Mouse (Mus musculus) cerebellum, adult 9-11 months (tissue): ENCODE data around the gene Ccdc152.
"Not testable (repeated sequence)": the region's sequence is repeated elsewhere in the genome, so short reads cannot be mapped to it uniquely, and the experiment has no call there.

Experiments
- DNase-seq: peaks from one replicate; pipeline ENCODE4 v3.0.0; 2022

The Ccdc152 gene

DNA sequence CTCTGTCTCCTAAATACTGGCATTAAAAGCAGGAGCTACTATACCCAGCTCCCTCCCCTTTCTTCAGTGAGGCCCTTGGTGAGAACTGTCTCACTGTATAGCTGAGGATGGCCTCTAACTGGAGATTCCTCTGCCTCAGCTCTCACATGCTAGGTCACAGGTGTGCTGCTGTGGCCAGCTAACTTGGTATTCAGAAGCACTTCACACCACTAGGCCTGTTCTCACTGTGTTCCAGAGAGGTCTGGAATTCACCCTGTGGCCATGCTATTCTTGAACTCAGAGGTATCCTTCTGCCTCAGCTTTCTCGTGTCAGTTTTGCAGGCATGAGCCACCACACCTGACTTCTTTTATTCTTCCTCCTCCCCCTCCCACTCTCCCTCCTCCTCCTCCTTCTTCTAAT is 30.1 kb downstream of the Ccdc152 start:
- DNase-seq = no peak

DNA sequence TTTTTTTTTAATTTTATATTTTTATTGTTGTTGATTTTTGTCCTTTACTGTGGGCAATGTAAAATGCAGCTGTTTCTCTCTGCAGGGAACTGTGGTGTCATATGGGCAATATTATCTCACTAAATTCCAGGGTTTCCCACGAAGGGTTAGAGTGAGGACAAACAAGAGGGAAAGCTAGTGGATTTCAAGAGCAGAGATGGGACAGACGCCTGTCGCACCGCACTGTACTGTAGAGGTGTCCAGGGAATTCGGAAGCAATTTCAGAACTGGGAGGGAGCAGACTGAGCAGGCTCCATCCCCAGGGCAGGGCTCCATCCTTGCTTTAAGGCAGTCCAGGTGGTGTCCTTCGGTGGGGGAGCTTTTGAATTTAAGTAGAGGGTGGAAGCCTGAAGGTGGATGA is 32.1 kb downstream of the Ccdc152 start:
- DNase-seq = no peak

DNA sequence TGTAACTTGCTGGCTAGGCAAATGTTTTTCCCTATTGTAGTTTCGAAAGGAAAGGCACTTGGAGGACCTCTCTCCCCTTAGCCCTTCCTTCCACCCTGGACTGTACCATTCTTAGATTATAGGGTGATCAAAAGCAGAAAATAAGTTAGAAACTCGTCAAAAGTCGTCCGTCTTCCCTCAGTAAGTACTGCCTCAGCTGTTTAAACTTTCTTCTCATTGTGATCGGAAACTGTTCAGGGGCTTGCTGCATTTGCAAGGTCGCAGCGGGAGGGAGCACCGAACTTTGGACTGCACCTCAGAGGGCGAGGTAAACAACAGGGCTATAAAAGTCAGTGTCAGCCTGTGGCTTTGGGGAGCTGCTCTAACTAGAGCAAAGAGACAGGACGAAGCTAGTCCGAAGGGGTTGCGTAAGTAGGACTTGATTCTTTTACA is 32.7 kb downstream of the Ccdc152 start:
- DNase-seq = peak; percentile 11

DNA sequence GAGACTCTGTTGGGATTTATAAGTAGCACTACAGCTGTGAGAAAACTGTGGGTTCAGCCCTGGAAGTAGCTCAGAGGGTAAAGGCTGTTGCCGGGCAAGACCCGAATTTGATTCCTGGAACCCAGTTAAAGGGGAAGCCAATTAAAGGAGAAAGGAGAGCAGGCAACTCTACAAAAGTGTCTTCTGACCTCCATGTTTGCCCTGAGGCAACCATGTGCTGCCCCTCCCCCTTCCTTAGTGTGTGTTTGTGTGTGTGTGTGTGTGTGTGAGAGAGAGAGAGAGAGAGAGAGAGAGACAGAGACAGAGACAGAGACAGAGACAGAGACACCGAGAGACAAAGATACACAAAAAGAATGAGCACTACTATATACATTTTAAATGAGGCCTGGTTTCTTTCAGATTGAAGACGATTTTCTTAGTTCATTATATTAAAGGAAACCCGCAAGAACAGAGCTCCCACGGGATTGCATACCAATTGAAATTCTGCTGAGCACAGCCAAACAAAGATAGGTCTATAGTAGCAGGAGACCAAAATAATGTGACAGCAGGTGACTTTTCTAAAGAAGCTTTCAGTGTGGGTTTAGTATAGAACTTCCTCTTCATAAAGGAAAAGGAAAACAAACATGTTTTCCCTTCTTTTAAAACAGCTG is 33.2 kb downstream of the Ccdc152 start:
- DNase-seq = no peak

DNA sequence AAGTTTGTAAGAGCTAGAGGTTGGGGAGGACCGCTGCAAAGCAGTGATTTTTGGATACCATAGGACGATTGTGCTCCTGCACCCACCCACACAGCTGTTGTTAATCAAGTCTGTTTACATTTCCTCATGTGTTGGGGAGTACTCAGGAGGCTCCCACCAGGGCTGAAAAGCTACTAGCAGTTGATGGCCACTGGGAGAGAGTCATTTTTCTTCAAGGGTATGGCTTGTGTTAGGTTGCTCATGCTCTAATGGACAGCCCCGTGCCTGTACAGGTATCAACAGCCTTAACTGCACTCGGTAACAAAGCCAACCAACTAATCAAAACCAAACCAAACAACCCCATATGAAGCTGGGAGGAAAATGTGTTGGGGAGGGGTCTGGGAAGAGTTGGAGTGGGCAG is 33.8 kb downstream of the Ccdc152 start:
- no peak for DNase-seq

DNA sequence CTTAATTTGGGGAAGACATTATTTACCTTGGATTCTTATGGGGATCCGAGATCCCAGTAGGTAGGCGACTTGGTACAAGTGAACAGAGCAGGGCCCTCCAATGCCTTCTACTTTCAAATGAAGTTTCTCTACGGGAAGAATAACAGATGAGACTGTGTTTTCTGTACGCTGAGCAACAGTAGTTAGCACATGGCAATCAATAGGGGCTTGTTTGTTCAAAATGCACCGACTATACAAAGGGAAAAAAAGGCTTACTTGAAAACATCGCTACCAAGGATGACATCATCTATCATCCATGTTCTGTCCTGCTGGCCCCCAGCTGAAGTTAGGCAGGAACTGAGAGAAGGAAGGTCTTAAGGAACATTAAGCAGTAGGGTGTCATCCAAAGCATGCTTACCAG is 35.1 kb downstream of the Ccdc152 start, which contains the start of gene Selenop:
TSS of gene Selenop (plus strand) at position 301 of the 400 bp plus-strand sequence.
- no peak for DNase-seq

DNA sequence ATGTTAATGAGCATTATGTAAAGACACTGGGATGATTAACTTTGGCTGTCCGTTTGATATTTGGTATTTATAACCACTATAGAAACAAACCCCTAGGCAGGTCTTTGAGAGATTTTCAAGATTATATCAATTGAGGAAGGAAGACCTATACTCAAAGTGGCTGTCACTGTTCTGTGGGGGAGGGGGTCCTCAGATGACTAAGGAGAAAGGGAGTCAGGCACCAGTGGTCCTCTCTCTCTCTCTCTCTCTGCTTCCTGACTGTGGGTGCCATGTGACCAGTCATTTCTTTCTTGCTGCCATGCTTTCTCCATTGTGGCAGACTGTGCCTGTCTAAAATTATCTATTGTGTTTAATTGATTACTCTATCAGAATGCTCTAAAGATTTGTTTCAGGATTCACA is 38.5 kb downstream of the Ccdc152 start:
- DNase-seq = no peak

DNA sequence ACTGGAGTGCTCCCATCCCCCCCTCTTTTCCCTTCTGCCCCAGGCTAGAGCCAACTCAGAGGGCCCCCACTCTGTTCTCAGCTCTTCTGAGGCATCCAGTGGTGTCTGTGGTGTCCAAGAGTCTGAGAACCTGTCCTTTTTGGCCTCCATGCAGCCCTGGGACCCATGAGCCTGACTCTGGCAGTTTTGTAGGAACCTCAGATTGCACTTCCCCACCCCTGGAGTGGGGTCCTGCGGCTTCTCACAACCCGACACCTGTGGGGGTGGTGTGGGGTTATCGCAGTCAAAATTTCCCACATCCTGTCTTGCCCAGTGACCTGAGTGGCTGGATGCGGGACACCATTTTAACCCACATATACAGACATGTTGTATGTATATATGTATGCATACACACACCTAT is 39.0 kb downstream of the Ccdc152 start:
- DNase-seq = no peak

DNA sequence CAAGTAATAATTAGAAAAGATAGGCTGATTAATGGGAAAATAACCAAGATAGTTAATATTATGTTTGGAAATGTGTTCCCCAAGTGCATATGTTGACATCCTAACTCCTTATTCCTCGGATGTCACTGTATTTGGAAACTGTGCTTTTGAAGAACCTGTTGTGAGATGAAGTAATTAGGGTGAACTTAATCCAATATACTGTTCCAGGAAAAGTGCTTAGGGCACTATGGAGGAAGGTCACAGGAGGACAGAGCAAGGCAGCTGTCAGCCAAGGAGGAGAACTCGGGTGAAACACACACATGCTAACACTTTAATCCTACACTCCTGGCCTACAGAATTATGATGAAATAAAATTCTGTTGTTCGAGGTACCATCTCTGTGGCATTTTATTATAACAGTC is 40.4 kb downstream of the Ccdc152 start:
- DNase-seq = no peak

DNA sequence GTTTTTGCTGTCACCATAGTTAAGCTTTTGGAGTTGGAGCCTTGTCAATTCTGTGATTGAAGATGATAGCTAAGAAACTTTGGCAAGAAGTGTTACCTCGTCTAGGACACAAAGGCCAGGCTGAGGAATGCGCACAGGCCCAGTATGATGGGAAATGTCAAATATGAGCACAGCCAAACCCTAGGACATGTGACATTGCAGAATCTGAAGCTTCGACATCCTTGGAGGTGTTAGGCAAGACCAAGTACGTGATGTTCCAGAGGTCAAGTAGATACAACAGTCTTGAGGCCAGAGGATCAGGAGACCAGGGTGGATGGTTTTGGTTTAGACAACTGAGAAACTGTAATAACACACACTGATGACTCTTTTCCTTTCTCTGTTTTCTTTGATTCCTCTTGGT is 43.0 kb downstream of the Ccdc152 start:
- no peak for DNase-seq

DNA sequence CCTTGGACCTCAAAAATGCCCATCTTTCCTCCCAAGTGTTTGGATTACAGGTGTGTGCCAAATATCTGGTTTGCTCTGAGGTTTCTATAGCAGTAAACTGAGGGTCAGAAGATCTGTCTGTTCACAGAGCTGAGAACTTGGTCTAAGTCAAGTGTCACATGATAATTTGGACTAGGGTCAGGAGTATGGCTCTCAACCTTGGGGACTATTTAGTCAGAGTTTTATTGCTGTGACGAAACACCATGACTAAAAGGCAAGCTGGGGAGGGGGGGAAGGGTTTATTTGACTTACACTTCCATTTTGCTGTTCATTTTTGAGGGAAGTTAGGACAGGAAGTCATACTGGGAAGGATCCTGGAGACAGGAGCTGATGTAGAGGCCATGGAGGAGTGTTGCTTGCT is 44.3 kb downstream of the Ccdc152 start:
- no peak for DNase-seq

DNA sequence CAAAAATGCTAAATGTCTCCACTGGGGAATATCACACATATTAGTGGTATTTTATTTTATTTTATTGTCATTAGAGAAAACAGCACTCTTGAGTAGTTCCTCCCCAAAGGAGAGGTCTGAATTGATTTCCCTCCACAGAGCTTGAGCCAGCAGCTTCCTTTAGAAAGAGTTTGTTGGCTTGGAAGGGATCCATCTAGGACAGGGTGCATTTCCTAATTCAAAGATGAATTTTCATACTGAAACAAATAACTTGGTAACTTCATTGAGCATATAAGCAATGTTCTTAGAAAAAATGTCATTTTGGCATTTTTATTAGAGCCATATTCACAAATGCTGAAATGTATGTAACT is 51.6 kb downstream of the Ccdc152 start:
- DNase-seq = no peak

DNA sequence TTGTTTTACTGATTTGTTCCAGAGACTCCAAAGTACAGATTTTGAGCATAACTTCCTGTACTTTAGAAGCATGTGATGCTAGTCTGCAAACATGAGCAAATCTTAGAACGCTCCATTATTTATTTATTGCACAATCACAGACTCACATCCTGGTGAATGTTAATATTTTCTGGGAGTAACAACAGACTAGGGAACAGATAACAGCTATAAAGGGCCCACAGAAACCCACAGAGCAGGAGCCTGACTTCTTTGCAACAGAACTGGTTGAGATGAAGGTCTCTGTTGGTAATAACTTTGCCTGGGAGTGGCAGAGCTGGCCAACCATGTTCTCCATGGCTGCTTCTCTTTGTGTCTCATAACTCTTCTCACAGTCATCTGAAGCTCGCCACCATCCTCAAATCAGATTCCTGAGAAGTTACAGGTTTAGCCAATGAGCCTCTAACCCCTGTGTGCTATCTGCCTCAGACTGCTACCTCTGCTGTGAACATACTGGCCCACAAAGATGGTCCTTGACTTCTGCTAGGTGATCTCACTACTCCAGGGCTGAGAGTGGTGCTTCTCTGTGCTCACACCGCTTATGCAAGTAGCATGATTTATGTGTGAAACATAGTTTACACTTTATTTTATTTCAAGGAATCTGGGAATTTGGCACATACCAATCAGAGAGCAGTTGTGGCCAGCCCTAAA is 52.2 kb downstream of the Ccdc152 start:
- DNase-seq = no peak

DNA sequence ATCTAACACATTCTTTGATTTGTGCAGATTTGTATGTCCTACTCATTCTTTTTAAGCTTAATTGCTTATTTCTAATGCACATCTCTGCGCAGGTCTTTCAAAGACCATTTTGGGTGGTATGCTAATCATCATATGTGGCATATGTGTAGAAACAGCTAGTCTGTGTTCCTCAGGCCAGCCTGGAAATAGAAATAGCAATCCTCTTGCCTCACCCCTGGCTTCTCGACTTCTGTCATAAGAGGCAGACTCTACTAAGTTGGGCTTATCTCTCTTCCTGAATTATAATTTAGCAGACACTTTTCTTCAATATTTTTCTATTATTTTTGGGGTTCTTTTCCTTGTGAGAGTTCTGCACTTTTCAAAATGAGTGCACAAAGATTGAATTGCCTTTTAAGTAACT is 52.7 kb downstream of the Ccdc152 start:
- no peak for DNase-seq

DNA sequence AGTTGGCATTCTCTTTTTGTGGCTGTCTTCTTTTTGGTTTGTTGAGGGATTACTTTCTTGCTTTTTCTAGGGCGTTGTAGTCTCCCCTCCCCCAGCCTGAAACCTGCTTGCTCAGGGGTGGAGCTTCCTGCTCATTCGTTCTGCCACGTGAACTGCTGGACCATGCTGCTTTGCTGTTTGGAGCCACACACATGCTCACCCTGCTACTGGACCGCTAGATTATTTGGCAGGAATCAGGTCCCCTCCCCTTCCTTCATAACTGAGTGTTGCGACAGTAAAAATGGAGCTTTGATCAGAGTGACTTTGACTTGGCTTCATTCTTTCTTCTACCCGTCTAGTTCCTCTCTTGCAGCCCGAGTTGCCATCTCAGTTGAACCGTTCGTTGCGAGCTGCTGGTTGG is 58.3 kb downstream of the Ccdc152 start:
- not testable (repeated sequence) for DNase-seq

DNA sequence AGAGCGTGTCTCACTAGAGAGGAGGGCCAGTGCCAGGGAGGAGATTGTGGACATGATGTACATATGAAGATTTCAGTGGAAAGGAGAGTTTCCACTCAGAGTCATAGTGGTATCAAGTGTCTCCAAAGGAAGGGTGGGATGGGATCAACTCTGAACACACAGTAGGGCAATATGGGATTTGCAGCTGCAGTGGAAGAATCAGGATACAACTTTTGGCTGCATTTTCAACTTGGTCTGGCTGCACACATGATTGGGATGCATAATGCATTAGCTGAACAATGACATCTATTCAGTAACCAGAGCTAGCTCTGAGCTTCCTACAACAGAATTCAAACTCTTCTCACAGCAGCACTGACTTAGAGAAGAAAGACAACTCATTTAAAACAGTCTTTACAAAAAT is 65.4 kb downstream of the Ccdc152 start:
- DNase-seq = no peak

DNA sequence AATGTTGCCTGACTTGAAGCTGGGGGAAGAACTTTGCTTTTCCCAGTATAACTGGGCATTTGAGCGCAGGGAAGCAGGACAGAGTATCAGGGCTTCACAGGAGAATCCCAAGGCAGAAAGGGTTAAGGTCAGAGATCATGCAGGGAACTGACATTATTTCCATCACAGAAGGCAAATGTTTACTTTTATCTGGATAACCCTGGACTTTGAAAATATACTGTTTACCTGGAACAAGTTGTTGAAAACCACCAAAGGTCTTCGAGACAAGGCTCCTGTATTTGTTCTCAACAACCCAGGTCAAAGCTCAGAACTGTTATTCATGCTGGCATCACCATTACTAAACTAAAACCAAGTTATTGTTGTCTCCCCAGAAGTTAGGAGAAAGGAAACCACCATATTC is 67.0 kb downstream of the Ccdc152 start:
- no peak for DNase-seq

DNA sequence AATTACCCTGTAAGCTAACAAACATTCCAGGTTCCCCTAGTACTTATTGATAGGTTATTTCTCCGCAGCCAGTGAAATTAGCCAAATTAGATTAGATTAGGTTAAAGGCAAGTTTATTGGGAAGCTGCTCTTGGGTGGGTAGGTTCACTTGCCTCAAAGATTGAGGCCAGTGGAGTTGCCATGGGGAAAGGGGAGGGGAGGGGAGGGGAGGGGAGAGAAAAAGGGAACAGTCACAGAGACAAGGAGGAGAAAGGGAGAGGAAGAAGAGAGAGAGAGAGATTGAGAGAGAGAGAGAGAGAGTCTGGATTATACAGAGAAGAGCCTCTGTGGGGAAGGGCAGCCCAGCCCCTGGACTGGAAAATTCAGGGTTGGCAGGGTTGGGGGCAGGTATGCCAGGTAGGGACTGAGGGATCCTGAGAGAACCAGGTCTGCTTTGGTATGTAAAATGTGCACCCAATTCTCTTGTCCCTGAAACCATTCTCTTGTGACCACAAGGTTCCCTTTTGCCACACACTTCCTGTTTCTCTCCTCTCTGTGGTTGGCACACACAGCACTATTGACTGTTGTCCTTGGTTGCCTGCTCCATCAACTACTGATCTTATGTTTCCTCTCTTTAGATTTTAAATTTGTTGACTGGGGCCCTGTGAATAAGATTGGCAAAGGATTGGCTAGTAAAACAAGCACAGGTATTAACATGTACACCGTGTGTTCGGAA is 69.3 kb downstream of the Ccdc152 start:
- no peak for DNase-seq

DNA sequence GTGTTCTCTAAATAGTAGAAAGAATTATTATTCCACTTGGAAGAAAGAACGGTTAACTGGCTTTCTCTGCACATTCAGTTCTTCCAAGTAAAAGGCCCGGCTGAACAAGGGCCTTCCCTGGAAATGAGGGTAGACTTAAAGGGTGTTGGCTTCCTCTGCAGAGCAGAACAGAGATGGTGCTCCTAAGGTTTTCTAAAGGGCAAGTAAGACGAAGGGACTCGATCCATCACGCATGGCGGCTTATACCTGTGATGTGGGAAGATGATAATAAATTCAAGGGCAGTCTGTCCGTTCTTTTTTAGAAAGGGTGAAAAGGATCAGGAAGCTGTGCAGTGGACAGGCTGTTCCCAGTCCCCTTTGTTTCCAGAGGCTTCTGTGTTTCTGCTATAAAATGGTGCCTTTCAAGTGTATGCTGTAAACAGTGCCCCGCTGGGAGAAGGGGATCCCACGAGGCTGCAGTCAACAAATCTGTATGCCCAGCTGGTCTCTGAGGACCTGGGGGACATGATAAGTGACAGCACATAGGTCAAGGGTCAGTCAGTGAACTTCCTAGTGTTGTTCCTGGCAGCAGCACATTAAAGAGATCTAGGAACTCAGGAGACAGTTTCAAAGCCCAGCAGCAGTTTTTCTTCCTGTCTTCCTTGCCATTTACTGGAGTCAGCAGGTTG is 71.0 kb downstream of the Ccdc152 start:
- no peak for DNase-seq

DNA sequence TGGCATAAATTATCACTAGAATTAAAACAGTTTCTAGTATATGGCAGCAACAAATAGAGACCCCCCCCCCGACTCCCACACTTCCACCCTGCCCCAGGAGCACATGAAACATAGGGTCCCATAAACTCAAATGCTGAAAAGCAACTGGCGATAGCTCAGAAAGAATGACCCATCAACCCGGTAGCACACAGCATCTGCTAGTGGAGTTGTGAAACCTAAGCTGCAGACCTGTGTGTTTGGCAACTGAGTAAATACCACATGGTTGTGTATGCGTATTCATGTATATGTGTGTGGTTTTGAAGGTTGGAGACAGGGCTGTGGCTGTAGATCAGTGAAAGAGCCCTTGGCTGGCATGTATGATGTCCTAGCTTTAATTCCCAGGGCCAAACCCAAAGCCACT is 72.3 kb downstream of the Ccdc152 start:
- no peak for DNase-seq
